Mouse (Mus musculus) forebrain, embryonic 16.5 days (tissue): Measurements from ENCODE around the gene Snx18. TPM values are rescaled to one million over a fixed set of nuclear protein-coding genes. Genes with fewer than 3 reads are reported as not detected.

Experiments
- ATAC-seq: fragments of 200-750 bp; cut with Nextera tagmentation; 2 replicates; pipeline ENCODE4 v1.8.0; 2017; ENCODE audit warnings: mild to moderate bottlenecking, moderate library complexity
- H3K27ac ChIP-seq: fragments of 300-500 bp; sonication (generic); 2 replicates; pipeline ENCODE4 v1.5.1; 2014; ENCODE audit warnings: low read length, control low read depth
- H3K27me3 ChIP-seq: fragments of 300-500 bp; sonication (generic); replicated peaks from 2 replicates; pipeline ENCODE4 v1.6.1; 2014; ENCODE audit warnings: low read length; ENCODE audit not compliant: control insufficient read depth, insufficient read depth
- H3K36me3 ChIP-seq: fragments of 300-500 bp; sonication (generic); 2 replicates; pipeline ENCODE4 v1.6.1; 2014; ENCODE audit not compliant: control insufficient read depth, insufficient read depth
- H3K4me1 ChIP-seq: fragments of 300-500 bp; sonication (generic); replicated peaks from 2 replicates; pipeline ENCODE4 v1.6.1; 2014; ENCODE audit warnings: low read length; ENCODE audit not compliant: control insufficient read depth, insufficient read depth
- H3K4me2 ChIP-seq: fragments of 300-500 bp; sonication (generic); 2 replicates; pipeline ENCODE4 v1.6.1; 2014; ENCODE audit warnings: mild to moderate bottlenecking, low read length, control low read depth
- H3K4me3 ChIP-seq: fragments of 300-500 bp; sonication (generic); replicated peaks from 2 replicates; pipeline ENCODE4 v1.5.1; 2014; ENCODE audit warnings: mild to moderate bottlenecking, low read length, control low read depth
- H3K9ac ChIP-seq: fragments of 300-500 bp; sonication (generic); replicated peaks from 2 replicates; pipeline ENCODE4 v1.6.1; 2014; ENCODE audit warnings: low read depth, low read length, control low read depth
- H3K9me3 ChIP-seq: fragments of 300-500 bp; sonication (generic); 2 replicates; pipeline ENCODE4 v1.6.1; 2016; ENCODE audit warnings: low read length; ENCODE audit not compliant: control insufficient read depth
- WGBS: fragments of 180-500 bp; shearing (Covaris S2); extraction: QIAGEN DNeasy Blood & Tissue Kit; methylation state at CpG from one replicate; pipeline ENCODE4 v1.1.7; 2014; 5-methylcytosine and 5-hydroxymethylcytosine counted together
- polyA plus RNA-seq: library from polyadenylated mRNA; unstranded; fragments of >200 nt; fragmentation: Nextera tagmentation; extraction: Ambion mirVana; gene quantifications from 2 replicates; pipeline ENCODE4 v1.2.1, GENCODE M21; 2015

Gene Snx18
- polyA plus RNA-seq, 1 experiment from 2014 or later: 8.4 TPM

DNA sequence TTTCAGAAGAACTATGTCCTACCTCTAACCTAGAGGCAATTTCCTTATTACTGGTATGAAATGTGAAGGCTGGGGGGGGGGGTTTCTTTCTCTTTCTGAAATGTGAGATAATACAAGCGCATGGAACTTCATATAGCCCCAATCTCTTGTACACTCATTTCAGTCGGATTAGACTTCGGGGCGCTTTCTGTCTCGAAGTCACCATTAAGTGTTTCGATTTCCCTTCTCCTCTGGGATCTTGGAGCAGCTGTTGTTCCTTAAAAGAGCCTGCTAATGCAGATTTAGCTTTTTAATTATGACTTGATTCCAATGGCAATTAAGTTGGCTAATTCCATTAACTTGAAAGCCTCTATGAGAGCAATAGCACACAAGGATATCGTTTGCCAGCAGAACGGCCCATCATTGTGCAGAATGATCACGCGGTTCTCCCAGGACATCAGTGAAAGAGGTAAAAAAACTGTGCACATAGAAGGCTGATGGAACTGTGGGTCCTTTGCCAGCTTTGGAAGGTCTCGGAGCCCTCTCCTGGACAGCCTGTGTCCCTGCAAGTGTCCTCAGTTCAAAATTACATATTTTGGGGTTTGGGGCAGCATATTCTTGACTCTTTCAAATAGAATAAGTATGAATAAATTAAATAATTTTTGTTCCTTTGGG, 22.7 kb upstream of the Snx18 start:
- ATAC-seq: no peak; the same call in 1 of the 2 replicates

DNA sequence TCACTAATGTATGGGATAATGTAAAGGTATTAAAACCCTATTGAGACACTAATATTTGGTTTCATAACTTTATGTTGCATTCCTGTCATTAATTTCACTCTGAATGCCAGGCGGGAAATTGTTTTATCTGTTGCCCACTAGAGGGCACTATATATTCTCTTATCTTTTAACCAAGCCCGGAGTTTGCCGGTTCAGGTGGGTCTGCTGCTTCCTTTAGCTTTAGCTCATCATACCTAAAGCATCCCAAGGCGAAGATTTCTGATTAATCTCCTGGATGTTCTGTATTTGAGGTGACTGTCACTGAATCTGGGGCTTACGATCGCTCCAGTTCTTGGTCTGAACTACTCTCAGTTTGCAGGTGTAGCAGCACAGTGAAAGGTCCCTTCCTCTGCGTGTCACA, 20.6 kb upstream of the Snx18 start:
- H3K4me2 ChIP-seq: no peak overlapping the region
- H3K4me3 ChIP-seq: no peak overlapping the region
- ATAC-seq: peak; percentile 51; the same call in 1 of the 2 replicates
- no peak overlapping the region for H3K27ac ChIP-seq
- peaks cover 2% of the 10 kb centered on the region; the same call in 1 of the 2 replicates for H3K4me1 ChIP-seq
- H3K27me3 ChIP-seq: no peaks in the 10 kb centered on the region
- H3K9ac ChIP-seq: no peak overlapping the region
- WGBS: 29% methylated on average over 7 of the region's 7 CpGs
- H3K9me3 ChIP-seq: no peaks in the 10 kb centered on the region
- H3K36me3 ChIP-seq: no peaks in the 10 kb centered on the region

More for the DNA sequence above, 22.7 kb upstream of the Snx18 start:
- Histone ChIP-seq H3K9ac (no peak overlapping the region), H3K27ac (no peak overlapping the region), H3K4me2 (no peak overlapping the region), H3K9me3 (no peaks in the 10 kb centered on the region), H3K4me3 (no peak overlapping the region), H3K27me3 (no peaks in the 10 kb centered on the region), H3K4me1 (no peaks in the 10 kb centered on the region), H3K36me3 (no peaks in the 10 kb centered on the region)
- 54% methylated on average over 11 of the region's 11 CpGs for WGBS

DNA sequence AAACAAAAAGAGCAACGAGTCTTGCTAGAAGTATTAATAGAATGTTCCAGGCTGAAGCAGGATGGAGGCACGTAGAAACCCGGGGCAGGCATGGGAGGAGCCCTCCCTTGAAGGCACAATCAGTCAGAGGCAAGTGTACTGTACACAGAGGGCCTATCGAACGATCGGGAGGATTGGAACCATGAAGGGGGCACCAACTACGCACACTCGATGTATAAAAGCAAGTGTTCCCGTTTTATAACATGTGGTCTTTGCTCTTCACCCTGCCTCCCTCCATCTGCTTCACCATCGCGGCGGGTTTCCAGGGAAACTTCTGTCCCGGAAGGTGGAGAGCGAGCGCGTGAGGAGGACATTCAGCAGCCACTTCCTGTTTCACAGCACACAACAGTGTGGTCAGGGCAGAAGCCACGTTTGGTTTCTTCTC, 17.4 kb upstream of the Snx18 start:
- no peak for ATAC-seq
- H3K27me3 ChIP-seq: no peaks in the 10 kb centered on the region
- no peaks in the 10 kb centered on the region for H3K36me3 ChIP-seq
- H3K27ac ChIP-seq: no peak overlapping the region
- no peak overlapping the region for H3K9ac ChIP-seq
- no peak overlapping the region for H3K4me3 ChIP-seq
- peaks cover 2% of the 10 kb centered on the region; the same call in 1 of the 2 replicates for H3K4me1 ChIP-seq
- H3K4me2 ChIP-seq: no peak overlapping the region
- H3K9me3 ChIP-seq: no peaks in the 10 kb centered on the region
- WGBS: 85% methylated on average over 17 of the region's 17 CpGs

DNA sequence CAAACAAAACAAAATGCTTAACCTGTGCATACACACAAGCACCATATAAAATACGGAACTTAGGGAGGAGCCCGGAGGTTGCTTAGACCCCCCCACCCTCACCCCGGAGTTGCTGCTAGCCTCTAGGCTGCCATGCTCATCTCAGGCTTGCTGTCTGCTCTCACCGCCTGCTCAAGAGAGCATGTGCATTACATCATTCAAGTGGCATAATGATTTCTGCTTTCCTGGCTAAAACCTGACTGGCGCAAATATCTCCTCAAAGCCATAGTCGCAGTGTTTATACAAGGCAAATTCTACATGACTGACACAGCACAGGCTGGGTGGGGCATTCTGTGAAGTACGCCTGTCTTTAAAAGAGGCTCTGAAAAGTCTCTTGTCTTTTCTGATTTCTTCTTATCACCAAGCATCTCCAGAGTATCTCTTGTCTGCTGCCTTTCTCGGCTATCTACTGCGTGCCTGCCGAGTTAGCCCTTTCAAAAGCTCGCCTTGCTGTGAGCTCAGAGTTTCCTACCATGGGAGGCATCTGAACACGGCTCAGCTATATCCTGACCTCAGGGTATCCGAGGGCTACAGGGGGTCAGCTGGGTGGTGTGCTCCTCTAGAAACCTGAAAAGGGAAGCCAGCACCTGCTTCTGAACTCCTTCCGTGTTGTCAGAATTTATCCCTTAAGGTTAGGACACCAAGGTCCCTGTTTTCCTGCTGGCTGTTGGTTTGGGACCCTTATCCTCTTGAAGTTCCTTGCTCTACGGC, 16.5 kb upstream of the Snx18 start:
- peaks cover 2% of the 10 kb centered on the region; the same call in 1 of the 2 replicates for H3K4me1 ChIP-seq
- H3K27me3 ChIP-seq: no peaks in the 10 kb centered on the region
- no peak overlapping the region for H3K27ac ChIP-seq
- WGBS: 82% methylated on average over 15 of the region's 15 CpGs
- no peak overlapping the region for H3K4me3 ChIP-seq
- H3K9ac ChIP-seq: no peak overlapping the region
- H3K36me3 ChIP-seq: no peaks in the 10 kb centered on the region
- no peaks in the 10 kb centered on the region for H3K9me3 ChIP-seq
- no peak overlapping the region for H3K4me2 ChIP-seq
- peak; percentile 34; the same call in 1 of the 2 replicates for ATAC-seq

DNA sequence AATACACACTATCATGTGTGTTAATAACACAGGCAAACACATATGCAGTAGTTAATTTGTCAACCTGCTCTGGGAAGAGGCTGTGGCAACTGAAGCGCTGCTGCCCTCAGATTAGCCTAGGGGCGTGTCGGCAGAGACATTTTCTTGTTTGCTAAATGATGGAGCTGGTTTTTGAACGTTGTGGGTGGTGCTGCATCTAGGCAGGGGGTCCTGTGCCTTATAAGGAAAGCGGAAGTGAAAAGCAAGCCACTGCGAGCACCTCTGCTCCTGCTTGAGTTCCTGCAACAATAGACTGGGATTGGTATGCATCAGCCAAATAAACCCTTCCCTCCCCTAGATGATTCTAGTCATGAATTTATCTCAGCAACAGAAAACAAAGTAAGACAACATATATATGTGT, 14.1 kb upstream of the Snx18 start:
- Histone ChIP-seq H3K4me1 (peaks cover 2% of the 10 kb centered on the region; the same call in 1 of the 2 replicates), H3K36me3 (no peaks in the 10 kb centered on the region), H3K27me3 (no peaks in the 10 kb centered on the region), H3K27ac (no peak overlapping the region), H3K9ac (no peak overlapping the region), H3K9me3 (no peaks in the 10 kb centered on the region), H3K4me2 (no peak overlapping the region), H3K4me3 (no peak overlapping the region)
- ATAC-seq: no peak
- WGBS: 49% methylated on average over 6 of the region's 6 CpGs

DNA sequence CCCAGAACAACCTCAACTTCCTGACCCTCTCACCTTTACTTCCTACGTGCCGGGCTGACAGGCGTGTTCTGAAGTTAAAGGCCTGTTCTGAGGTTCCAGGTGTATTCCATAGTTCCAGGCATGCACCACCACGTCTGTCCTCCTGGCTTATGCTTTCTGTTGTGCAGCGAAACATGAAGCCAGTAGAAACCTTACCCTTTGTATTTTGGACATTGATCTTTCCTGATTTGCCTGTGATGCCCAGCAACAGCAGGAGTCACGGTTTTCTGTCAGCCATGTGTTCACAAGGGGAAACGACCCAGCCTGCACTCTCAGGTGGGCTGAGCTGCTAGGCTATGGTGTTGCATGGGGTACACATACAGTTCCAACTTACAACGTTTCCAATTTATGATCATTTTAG, 9.2 kb upstream of the Snx18 start:
- H3K27me3 ChIP-seq: no peaks in the 10 kb centered on the region
- H3K9me3 ChIP-seq: no peaks in the 10 kb centered on the region
- H3K9ac ChIP-seq: no peak overlapping the region
- H3K4me2 ChIP-seq: no peak overlapping the region
- no peaks in the 10 kb centered on the region for H3K4me1 ChIP-seq
- no peak overlapping the region for H3K4me3 ChIP-seq
- ATAC-seq: no peak
- 82% methylated on average over 8 of the region's 8 CpGs for WGBS
- H3K36me3 ChIP-seq: no peaks in the 10 kb centered on the region
- no peak overlapping the region for H3K27ac ChIP-seq

DNA sequence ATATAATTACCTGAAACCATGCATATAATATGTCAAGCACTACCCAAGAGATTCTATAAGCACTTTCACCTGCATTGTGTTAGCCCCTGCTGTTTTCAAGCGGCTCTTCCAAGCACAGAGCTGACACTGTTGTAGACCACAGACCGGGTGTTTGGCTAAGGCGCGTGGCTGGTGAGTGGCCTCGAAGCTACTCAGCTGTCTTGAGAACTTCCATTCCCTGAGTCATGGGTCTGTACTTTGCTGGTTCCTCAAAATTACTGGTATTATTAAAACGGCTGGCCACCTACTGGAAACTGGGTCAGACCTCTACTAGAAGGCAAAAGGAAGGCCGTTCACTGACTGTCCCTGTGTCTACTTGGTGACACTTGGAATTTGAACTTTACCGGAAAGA, 4.5 kb upstream of the Snx18 start:
- no peaks in the 10 kb centered on the region for H3K36me3 ChIP-seq
- no peak overlapping the region for H3K9ac ChIP-seq
- 87% methylated on average over 8 of the region's 8 CpGs for WGBS
- no peak overlapping the region for H3K4me2 ChIP-seq
- no peak for ATAC-seq
- H3K4me1 ChIP-seq: no peaks in the 10 kb centered on the region
- no peak overlapping the region for H3K4me3 ChIP-seq
- no peaks in the 10 kb centered on the region for H3K27me3 ChIP-seq
- H3K27ac ChIP-seq: no peak overlapping the region
- no peaks in the 10 kb centered on the region for H3K9me3 ChIP-seq

DNA sequence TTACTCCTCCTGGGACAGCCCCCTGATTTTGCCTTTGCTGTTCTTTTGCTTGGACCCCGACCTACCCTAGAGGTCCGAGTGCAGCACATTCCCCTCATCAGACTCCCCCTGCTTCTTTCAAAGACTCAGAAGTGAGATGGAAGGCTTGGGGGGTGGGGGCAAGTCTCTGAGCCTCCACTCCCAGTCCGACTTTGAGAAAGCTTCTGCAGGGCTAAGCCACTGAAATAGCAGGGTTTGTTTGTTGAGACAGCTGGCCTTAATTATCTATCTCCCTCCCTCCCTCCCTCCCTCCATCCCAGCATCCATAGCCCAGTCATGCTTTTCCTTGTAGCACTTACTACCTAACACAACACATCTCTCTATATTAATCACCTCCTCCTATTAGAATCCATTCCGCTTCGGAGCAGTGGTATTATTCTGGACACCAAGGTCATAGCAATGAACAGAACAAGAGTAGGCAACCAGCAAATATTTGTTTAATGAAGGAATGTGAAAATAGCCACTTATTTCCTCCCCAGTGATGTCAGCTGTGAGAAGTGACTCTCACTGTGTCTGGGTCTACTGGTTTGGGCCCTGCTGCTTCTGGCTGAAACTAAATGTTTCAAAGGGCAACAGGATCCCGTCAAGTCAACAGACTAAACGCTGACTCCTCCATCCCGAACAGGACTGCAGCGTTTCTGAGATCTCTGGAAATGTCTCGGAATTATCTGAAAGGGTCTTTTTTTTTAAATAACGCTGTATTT, 3.9 kb upstream of the Snx18 start:
- Histone ChIP-seq H3K36me3 (no peaks in the 10 kb centered on the region), H3K27ac (no peak overlapping the region), H3K27me3 (no peaks in the 10 kb centered on the region), H3K9me3 (no peaks in the 10 kb centered on the region), H3K4me2 (no peak overlapping the region), H3K4me3 (no peak overlapping the region), H3K4me1 (peaks cover 4% of the 10 kb centered on the region), H3K9ac (no peak overlapping the region)
- WGBS: 67% methylated on average over 11 of the region's 11 CpGs
- no peak for ATAC-seq

DNA sequence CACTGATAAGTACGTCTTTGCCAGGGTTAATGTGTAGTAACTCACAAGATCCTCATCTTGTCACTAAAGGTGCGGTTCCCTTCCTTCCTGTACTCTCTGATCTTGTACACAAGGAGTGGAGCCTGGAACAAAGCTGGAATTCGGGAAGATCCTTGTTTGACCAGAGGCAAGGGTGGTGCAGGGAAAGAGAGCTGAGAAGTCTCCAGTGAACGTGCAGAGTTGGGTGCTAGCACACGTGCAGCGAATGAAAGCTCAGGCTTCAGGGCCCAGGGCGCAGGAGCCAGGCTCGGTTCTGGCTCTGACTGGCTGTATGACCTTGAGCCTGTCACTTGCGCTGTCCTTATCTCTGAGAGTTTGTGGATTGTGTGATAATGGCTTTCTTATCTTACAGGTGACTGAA, 639 bp upstream of the Snx18 start:
- H3K4me3 ChIP-seq: no peak overlapping the region
- no peaks in the 10 kb centered on the region for H3K9me3 ChIP-seq
- no peak overlapping the region for H3K4me2 ChIP-seq
- H3K4me1 ChIP-seq: peaks cover 37% of the 10 kb centered on the region
- no peak overlapping the region for H3K9ac ChIP-seq
- no peaks in the 10 kb centered on the region for H3K27me3 ChIP-seq
- no peaks in the 10 kb centered on the region for H3K36me3 ChIP-seq
- ATAC-seq: no peak
- 77% methylated on average over 9 of the region's 9 CpGs for WGBS
- H3K27ac ChIP-seq: no peak overlapping the region
